Mouse (Mus musculus) hindlimb bud, embryonic 11.5 days (tissue): ENCODE data around the gene Tmem53.

Experiments used
- DNase-seq: peaks from one replicate; pipeline ENCODE4 v3.0.0-alpha.2; 2012; ENCODE audit warnings: low read depth, low spot score; ENCODE audit errors: extremely low spot score

The Tmem53 gene

GRCm38 (mm10) chr4:117280397-117280930 lies 28.7 kb downstream of the Tmem53 start:
- no peak for DNase-seq

- no peak for DNase-seq
Measured at GRCm38 (mm10) chr4:117281090-117281845, 29.5 kb downstream of the Tmem53 start.

- DNase-seq = no peak
Measured at GRCm38 (mm10) chr4:117283271-117284191, 31.8 kb downstream of the Tmem53 start.

GRCm38 (mm10) chr4:117284363-117284762 lies 32.6 kb downstream of the Tmem53 start:
- DNase-seq = no peak

GRCm38 (mm10) chr4:117288277-117288926 lies 36.7 kb downstream of the Tmem53 start:
- no peak for DNase-seq

- DNase-seq = no peak
Measured at GRCm38 (mm10) chr4:117288927-117289801, 37.4 kb downstream of the Tmem53 start.

GRCm38 (mm10) chr4:117291696-117292095 lies 39.9 kb downstream of the Tmem53 start:
- no peak for DNase-seq

- no peak for DNase-seq
Measured at GRCm38 (mm10) chr4:117296849-117297593, 45.3 kb downstream of the Tmem53 start.

GRCm38 (mm10) chr4:117297819-117298218 lies 46.1 kb downstream of the Tmem53 start:
- DNase-seq = no peak

- DNase-seq = no peak
Measured at GRCm38 (mm10) chr4:117299921-117300320, 48.2 kb downstream of the Tmem53 start.

GRCm38 (mm10) chr4:117302027-117302806 lies 50.5 kb downstream of the Tmem53 start:
- DNase-seq = no peak

- DNase-seq = no peak
Measured at GRCm38 (mm10) chr4:117303581-117304238, 52.0 kb downstream of the Tmem53 start.

GRCm38 (mm10) chr4:117304239-117305025 lies 52.7 kb downstream of the Tmem53 start:
- no peak for DNase-seq

- DNase-seq = no peak
Measured at GRCm38 (mm10) chr4:117305461-117305860, 53.7 kb downstream of the Tmem53 start.

GRCm38 (mm10) chr4:117307270-117307669 lies 55.5 kb downstream of the Tmem53 start:
- DNase-seq = no peak

GRCm38 (mm10) chr4:117309427-117309826 lies 57.7 kb downstream of the Tmem53 start:
- no peak for DNase-seq

GRCm38 (mm10) chr4:117311891-117312290 lies 60.1 kb downstream of the Tmem53 start:
- no peak for DNase-seq
